Mouse (Mus musculus): ENCODE data around the gene Zfp493. TPM values are rescaled to one million over a fixed set of nuclear protein-coding genes. Genes with fewer than 3 reads are reported as not detected.
"Not testable (repeated sequence)": the region's sequence is repeated elsewhere in the genome, so short reads cannot be mapped to it uniquely, and the experiment has no call there.

Gene Zfp493
- polyA plus RNA-seq, 1 experiment = 2.5 TPM

- no peak for TF ChIP-seq CTCF (IDR thresholded peaks at IDR 0.05; ENCODE audit: control insufficient read depth, insufficient read depth, low read length)
- Histone ChIP-seq H3K4me1 (ENCODE audit: control insufficient read depth, insufficient read depth, low read length) (no peaks in the 10 kb centered on the region), H3K27ac (ENCODE audit: control insufficient read depth, insufficient read depth, low read depth, low read length, poor library complexity) (no peak overlapping the region), H3K4me3 (replicated peaks; ENCODE audit: control insufficient read depth, low read depth, low read length) (no peak overlapping the region)
- 70% methylated on average over 2 of the region's 2 CpGs for WGBS
These were observed 16.3 kb upstream of the Zfp493 start for GRCm38 (mm10) chr13:67763031-67763768.

DNA sequence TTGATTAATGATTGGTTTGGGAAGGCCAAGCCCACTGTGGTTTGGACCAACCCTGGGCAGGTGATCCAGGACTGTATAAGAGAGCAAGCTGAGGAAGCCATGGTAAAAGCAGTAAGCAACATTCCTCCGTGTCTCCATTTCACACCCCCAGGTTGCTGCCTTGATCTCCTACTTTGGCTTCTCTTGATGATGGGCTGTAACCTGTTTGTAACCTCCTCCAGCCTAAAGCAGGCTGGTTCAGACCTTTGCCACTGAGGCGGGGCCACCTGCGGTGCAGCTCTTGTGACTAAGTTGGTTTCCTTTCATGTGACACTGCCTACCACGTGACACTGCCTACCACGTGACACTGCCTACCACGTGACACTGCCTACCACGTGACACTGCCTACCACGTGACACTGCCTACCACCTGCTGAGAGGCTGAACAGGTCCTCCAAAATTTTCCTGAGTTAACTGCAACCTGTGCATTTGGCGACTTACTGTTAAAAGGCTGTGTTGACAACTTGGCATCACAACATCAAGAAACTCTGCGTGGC lies 12.5 kb downstream of the Zfp493 start:
- Histone ChIP-seq H3K4me1 (ENCODE audit: control insufficient read depth, insufficient read depth, low read length) (no peaks in the 10 kb centered on the region), H3K27ac (ENCODE audit: control insufficient read depth, insufficient read depth, low read depth, low read length, poor library complexity) (no peak overlapping the region), H3K4me3 (replicated peaks; ENCODE audit: control insufficient read depth, low read depth, low read length) (no peak overlapping the region)
- TF ChIP-seq CTCF (IDR thresholded peaks at IDR 0.05; ENCODE audit: control insufficient read depth, insufficient read depth, low read length) (no peak), POLR2A (IDR thresholded peaks at IDR 0.05; ENCODE audit: borderline replicate concordance, control insufficient read depth, low read depth, low read length) (no peak)
- WGBS = 81% methylated on average over 10 of the region's 10 CpGs

GRCm38 (mm10) chr13:67798618-67799017 lies 19.1 kb downstream of the Zfp493 start:
- no peak for TF ChIP-seq CTCF (IDR thresholded peaks at IDR 0.05; ENCODE audit: control insufficient read depth, insufficient read depth, low read length)
- no peak for TF ChIP-seq POLR2A (IDR thresholded peaks at IDR 0.05; ENCODE audit: borderline replicate concordance, control insufficient read depth, low read depth, low read length)
- H3K4me1 ChIP-seq (ENCODE audit: control insufficient read depth, insufficient read depth, low read length) = no peaks in the 10 kb centered on the region
- H3K27ac ChIP-seq (ENCODE audit: control insufficient read depth, insufficient read depth, low read depth, low read length, poor library complexity) = no peak overlapping the region
- no peak overlapping the region for H3K4me3 ChIP-seq (replicated peaks; ENCODE audit: control insufficient read depth, low read depth, low read length)
- 80% methylated on average over 3 of the region's 3 CpGs for WGBS

- H3K4me3 ChIP-seq (replicated peaks; ENCODE audit: control insufficient read depth, low read depth, low read length); H3K4me1 ChIP-seq (ENCODE audit: control insufficient read depth, insufficient read depth, low read length); H3K27ac ChIP-seq (ENCODE audit: control insufficient read depth, insufficient read depth, low read depth, low read length, poor library complexity): not testable (repeated sequence)
- WGBS = 84% methylated on average over 3 of the region's 3 CpGs
These were observed 19.7 kb downstream of the Zfp493 start for GRCm38 (mm10) chr13:67799151-67799550.

GRCm38 (mm10) chr13:67811651-67812210 lies 32.2 kb downstream of the Zfp493 start:
- Histone ChIP-seq H3K27ac (ENCODE audit: control insufficient read depth, insufficient read depth, low read depth, low read length, poor library complexity) (no peak overlapping the region), H3K4me1 (ENCODE audit: control insufficient read depth, insufficient read depth, low read length) (peaks cover 1% of the 10 kb centered on the region; the same call in 1 of the 2 replicates), H3K4me3 (replicated peaks; ENCODE audit: control insufficient read depth, low read depth, low read length) (no peak overlapping the region)
- WGBS = 45% methylated on average over 1 of the region's 1 CpGs
- TF ChIP-seq POLR2A (IDR thresholded peaks at IDR 0.05; ENCODE audit: borderline replicate concordance, control insufficient read depth, low read depth, low read length) = no peak
- no peak for TF ChIP-seq CTCF (IDR thresholded peaks at IDR 0.05; ENCODE audit: control insufficient read depth, insufficient read depth, low read length)

DNA sequence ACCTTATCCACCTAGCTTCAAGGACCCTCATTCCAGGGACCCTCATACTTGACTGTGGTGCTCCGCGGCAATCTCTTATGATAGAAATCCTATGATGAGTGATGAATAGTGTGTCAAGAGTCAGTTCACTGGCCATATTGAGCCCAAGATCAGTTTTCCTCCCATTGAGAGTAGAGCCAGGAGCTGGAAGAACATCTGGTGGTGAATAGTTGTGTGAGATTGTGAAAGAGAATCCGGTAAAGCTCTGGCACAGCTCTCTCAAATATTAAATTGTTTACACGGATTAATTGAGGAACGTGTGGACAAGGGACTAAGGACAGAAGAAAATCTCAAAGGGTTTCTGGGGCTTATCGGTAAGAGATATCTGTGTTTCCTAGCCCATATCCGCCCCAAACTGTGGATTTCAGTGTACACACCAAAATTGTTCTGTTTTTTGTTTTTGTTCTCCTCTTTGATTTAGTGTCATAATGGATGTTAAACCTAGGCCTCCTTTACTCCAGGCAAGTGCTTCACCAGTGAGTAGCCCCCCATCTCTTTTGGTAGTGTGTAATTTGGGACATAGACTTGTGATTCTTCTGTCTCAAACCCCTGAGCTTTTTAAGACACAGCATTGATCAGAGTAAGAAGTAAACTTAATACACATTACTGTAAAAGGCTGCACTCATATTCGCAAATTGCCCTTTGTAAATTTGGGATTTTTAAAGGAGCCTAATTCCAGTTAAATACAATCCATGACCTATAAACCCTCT lies 33.6 kb downstream of the Zfp493 start:
- H3K4me3 ChIP-seq (replicated peaks; ENCODE audit: control insufficient read depth, low read depth, low read length) = no peak overlapping the region
- H3K27ac ChIP-seq (ENCODE audit: control insufficient read depth, insufficient read depth, low read depth, low read length, poor library complexity) = no peak overlapping the region
- TF ChIP-seq POLR2A (IDR thresholded peaks at IDR 0.05; ENCODE audit: borderline replicate concordance, control insufficient read depth, low read depth, low read length) = no peak
- TF ChIP-seq CTCF (IDR thresholded peaks at IDR 0.05; ENCODE audit: control insufficient read depth, insufficient read depth, low read length) = no peak
- WGBS = 77% methylated on average over 8 of the region's 8 CpGs
- peaks cover 1% of the 10 kb centered on the region; the same call in 1 of the 2 replicates for H3K4me1 ChIP-seq (ENCODE audit: control insufficient read depth, insufficient read depth, low read length)

DNA sequence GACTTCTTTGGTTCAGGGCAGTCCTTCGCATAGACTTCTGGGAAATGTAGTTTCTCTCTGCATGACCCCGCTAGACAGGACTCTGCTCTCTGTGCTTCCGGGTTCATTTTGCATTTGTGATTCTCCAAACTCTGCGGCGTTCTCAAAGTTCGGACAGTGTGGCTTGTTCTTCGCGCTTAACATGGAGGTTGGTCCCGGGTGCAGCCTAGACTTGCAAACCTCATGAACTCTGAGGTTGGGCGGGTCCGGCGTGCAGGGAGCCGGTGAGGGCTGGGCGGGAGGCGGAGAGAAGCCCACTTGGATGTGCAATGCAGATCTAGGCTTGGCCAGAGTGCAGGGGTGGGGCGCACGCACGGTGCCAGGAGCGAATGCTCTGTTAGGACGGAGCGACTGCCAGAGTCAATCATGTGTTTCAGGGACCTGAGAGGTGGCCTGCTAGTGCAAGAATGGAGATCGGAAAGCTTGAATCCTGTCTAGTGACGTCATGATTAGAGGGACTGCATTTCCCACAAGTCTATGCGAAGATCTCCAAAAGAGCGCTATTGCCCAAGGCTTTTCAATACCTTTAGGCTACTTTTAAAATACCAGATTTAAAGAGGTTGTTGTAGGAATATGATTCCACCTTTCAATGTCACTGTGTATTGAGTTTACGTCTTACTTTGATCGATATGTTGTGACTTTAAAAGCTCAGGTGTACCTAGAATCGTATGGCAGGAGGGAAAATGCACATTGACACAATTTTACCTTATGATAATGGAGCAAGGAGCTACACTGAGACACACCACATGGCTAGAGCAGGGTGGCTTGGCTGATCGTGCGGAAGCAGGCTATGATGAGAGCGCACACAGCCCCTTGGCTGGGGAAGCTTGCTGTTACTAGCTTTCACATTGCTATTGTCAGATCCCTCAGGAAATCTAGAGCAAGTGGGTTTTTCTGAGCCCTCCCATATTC lies 34.5 kb downstream of the Zfp493 start, which contains the start of gene Zfp273:
TSS of gene Zfp273 (plus strand) at position 31 of the 951 bp plus-strand sequence.
- WGBS = 3% methylated on average over 31 of the region's 31 CpGs
- TF ChIP-seq POLR2A (IDR thresholded peaks at IDR 0.05; ENCODE audit: borderline replicate concordance, control insufficient read depth, low read depth, low read length) (no peak), CTCF (IDR thresholded peaks at IDR 0.05; ENCODE audit: control insufficient read depth, insufficient read depth, low read length) (no peak)
- H3K4me3 ChIP-seq (replicated peaks; ENCODE audit: control insufficient read depth, low read depth, low read length) = peak within 1 kb of the TSS; percentile 98
- H3K27ac ChIP-seq (ENCODE audit: control insufficient read depth, insufficient read depth, low read depth, low read length, poor library complexity) = peak within 1 kb of the TSS; percentile 56
- H3K4me1 ChIP-seq (ENCODE audit: control insufficient read depth, insufficient read depth, low read length) = peaks cover 1% of the 10 kb centered on the region; the same call in 1 of the 2 replicates

All from bone marrow, adult 2 months (tissue).